Mouse (Mus musculus) liver, adult 2 months (tissue): ENCODE measurements at regions not wholly inside any gene's neighbourhood (a gene's known extent, or its start where the extent isn't known, plus 50 kb on each side); places are given as distances from the start of the nearest gene placed in this dataset.

Source experiments
- CTCF ChIP-seq: fragments of 200-500 bp; IDR thresholded peaks from 2 replicates; pipeline ENCODE4 v1.5.1; 2011; ENCODE audit warnings: low read depth, low read length, control low read depth
- POLR2A ChIP-seq: fragments of 200-500 bp; IDR thresholded peaks from 2 replicates; pipeline ENCODE4 v1.6.1; 2011; ENCODE audit warnings: low read length, control low read depth; ENCODE audit not compliant: insufficient read depth; ENCODE audit errors: extremely low read depth

GRCm38 (mm10) chr2:50527425-50527824, 230.8 kb upstream of the Mmadhc start:
- TF ChIP-seq CTCF (no peak), POLR2A (no peak)
